Mouse (Mus musculus) activated CD4-positive, CD25-positive, alpha-beta regulatory T cell, adult 4 months (primary cell): ENCODE results near the gene Exoc4. TPM values are rescaled to one million over a fixed set of nuclear protein-coding genes. Genes with fewer than 3 reads are reported as not detected.

Source experiments
- ATAC-seq: one replicate; pipeline ENCODE4 v1.8.0; 2017
- polyA plus RNA-seq, 2 experiments: library from polyadenylated mRNA; unstranded; fragments of 100-300 nt; shearing (Covaris generic); gene quantifications; one replicate each; pipeline ENCODE4 v1.2.1; 2017

The Exoc4 gene
- polyA plus RNA-seq, 2 experiments from 2014 or later, result 48.1 to 58.9 TPM

DNA sequence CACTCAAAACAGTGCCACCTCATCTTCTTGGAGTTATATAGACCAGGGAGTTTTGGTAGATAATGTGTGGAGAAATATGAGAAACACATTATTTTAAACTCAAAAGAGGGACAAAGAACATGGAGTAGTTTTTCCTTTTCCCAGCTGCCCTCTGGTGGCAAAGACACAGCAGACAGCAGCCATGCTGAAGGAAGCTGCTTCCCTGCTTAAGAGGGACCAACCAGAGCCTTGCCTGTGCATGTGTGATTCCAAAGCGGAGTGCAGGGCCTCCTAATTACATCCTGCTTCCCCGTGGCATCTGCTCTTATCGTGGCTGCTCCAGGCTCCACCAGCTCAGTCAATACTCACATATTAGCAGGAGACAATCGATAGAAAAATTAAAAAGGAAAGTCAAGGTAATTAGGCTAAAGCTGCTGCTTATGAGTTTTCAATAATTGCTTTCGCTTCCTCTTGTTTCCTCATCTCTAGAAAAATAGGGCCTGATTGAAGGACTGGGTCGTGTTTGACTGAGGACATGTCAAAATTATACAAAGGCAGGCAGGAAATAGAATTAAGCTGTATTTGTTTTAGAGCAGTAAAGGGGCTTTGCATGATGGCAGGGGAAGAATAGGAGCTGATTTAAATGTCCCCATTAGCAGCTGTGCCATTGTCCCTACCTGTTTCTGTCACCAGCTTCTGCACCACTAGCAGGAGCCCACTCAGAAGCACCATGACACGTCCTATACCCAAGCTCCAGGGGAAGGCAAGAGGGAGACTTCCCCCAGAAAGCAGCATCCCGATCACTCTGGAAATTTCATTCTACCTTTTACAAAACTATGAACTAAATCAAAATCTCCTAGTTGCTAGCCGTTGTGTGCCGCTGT lies 433.1 kb downstream of the Exoc4 start:
- no peak for ATAC-seq

DNA sequence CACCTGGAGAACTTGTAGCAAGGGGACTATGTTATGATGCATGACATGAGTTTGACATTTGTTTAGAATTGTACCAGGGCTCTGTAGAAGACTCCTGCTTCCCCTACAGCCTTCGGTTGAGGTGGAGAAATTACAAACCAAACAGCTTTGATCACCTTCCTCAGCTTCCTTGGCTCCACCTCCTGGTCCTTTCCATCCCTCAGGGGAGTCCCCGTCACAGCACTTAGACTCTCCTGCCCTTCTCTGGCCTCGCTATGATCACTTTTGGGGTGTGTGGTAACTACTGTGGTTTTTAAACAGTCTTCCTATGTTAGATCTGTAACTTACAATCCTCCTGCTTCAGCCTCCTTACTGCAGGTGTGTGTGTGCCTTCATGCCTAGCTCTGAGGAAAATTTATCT lies 434.6 kb downstream of the Exoc4 start:
- peak; percentile 85 for ATAC-seq

DNA sequence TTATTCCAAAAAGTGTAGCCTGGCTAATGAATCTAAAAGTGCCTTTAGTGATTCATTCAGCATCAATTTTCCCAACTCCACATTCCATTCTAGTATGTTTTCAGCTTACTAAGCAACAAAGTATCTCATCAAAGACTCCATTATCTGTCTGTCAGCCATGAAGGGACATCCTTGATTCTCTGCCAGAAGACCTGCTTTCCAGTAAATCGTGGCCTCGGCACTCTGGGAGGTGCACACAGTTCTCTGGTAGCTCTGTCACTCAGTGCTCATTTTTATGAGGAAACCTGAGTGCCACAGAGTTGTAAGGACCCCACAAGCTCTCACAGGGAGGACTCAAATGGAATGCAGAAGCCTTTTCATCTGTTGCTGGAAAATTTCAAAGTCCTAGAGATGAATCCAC lies 436.4 kb downstream of the Exoc4 start:
- ATAC-seq, result no peak

DNA sequence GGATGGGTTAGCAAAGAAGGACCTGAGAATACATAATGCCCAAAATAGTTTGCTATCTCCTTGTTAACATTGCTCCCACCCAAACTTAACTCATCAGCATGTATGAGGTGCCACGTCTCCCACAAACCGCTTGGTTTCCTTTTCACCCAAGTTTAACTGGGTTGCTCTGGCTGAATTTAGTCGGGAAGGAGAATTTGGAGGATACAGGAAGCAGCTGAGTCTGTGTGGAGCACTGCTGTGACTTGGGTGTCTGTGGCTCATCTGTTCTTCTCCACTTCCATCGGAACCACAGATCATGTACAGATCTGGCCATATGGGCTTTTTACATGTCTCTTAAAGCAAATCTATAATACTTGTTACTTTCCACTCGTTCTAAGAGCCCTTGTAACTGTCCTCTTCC lies 441.7 kb downstream of the Exoc4 start:
- no peak for ATAC-seq

DNA sequence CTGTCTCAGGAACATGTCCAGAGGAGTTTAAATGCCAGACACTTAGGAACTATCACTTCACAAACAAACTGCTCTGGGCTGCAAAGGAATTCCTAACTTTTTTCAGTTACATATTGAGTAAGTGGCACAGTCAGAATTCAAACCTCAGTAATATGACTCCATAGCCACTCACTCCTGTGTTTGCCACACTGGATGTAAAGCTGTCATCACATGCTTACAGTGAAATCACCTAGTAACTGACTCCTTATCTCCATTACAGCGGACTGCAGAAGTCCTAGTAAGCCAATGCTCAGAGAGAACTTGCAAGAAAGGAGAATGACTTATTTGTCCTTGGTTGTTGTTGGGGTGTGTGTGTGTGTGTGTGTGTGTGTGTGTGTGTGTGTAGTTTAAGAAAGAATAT lies 448.1 kb downstream of the Exoc4 start:
- no peak for ATAC-seq

DNA sequence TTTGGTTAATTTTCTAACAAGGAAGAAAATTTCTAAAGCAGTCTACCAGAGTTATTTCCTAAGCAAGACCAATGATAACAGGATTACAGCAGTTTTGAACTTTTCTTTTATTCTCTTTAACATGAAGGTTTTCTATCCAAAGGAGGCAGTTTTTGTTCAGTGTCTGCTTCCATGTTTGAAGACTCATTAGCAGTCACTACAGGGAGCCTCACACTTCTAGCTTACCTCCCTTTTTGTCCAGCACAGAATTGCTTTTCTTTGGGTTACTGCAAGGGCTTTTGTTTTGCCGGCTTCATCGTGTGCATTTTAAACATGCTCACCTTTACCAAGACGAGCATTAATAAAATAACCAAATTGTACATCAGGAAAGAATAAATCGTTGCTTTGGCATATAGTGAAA lies 460.0 kb downstream of the Exoc4 start:
- no peak for ATAC-seq

DNA sequence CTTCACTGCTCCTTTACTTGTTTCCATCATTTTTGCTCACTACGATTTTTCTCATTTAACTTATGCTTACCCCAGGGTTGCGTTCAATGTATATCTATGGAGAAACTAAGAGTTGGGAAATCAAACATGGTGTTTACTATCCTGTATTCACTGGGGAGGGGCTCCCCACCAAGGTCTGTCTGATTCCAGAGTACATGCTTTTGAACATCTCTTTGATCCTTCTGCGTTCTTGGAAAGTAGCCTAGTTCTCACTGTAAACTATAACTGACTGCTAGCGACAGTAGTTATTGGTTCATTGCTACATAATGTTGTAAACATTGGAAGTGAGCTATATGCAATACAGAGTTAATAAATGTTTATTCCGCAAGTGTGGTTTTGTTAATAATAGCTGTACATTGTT lies 460.5 kb downstream of the Exoc4 start:
- ATAC-seq, result no peak

DNA sequence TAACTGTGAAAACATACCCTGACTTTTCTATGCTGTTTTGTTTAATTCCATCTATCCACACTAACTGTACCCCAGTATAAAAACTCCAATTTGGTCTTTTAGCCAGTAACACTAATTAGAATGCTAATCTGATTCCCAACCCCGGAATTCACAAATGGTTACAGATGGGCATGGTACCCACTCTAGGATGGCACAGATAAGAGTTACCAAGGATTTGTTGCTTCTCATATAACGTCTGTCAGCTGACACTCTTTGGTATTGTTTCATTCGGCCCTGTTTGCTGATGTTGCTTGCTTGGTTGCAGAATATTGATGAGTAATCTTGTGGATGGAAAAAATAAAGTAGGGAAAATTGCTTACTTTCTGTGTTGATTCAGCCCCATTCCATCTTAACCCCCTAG lies 462.9 kb downstream of the Exoc4 start:
- no peak for ATAC-seq

DNA sequence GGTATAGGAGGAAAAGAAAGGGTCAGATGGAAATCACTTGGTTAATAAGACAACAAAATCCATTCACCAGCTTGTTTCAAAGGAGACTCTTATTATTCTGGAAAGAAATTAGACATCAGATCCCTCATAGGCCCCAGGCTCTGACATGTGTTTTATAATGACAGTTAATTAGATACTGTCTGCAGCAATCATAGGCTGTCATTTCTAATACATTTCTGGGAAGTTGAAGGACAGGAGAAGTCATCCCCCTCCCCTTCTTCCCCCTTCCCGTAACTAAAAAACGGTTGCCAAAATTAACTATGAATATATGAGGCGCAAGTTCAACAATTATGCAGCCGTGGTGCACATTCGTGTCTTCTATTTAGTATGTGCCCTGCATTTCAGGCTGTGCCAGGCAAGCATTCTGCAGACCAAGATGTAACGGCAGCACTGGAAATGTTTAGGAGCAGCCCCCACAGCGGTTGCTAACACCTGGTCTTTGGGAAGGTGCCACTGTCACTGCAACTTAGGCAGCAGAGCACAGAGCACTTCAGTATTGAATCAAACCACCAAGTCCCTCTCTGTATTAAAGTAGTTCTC lies 463.7 kb downstream of the Exoc4 start:
- no peak for ATAC-seq

DNA sequence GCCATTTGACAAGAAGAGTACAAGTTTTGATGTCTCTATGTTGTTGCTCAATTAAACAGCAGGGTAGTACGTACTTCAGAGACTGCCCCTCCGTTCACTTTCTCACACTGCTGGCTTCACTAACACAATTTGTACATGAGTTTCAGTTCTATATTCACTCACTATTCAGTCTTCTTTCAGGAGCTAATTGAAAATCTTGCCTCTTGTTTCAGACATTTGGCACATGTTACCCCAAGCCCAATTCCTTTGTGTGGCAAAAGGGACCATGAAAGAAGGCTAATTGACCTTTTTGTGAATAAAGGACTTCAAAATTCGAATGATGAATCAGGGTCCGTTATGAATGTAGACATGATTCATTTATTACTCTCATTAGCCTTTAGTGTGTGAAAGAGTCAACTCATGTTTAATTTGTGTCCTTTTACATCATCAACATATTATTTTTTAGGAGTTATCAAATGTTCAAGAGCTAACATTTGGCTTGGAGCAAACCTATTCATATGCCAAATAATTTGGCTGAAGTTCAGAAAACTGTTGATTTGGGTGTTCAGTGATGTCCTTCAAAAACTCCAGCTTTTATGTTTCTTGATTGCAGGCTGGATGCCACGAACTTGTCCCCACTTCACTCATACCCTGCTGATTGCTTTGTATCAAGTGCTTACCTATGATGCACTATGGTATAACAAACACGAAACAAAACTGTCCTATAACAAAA lies 467.5 kb downstream of the Exoc4 start:
- no peak for ATAC-seq

DNA sequence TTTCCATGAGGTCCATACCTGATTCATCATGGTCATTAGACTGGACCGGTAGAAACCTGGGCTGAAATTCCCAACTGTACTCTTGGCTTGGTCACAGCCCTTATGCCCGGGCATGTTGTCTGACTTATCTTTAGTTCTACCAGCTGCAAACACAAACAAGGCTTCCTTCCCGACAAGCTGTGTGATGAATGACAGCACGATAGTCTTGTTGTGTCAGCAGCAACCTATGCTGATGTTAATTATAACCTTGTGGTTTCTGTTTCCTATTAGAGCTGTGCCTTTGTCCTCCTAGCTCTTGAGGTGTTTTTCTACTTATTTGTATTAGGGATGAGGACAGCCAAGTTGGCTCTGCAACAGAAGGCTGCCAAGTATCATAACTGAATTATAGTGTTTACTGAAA lies 472.3 kb downstream of the Exoc4 start:
- no peak for ATAC-seq

DNA sequence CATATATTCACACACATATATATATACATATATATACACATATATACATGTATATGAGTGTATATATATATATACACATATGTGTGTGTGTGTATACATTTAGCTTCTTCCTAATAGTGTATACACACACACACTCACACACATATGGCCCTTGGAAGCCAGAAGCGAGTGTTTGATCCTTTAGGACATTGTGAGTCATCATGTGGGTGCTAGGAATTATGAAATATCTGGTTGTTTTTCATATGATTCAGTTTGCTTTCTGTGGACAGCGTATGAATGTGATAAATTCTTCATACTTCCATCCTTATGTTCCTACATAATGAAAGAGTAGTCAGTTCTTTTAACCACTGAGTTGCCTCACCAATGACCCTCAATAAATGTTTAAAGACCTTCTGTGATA lies 473.9 kb downstream of the Exoc4 start:
- ATAC-seq, result no peak

DNA sequence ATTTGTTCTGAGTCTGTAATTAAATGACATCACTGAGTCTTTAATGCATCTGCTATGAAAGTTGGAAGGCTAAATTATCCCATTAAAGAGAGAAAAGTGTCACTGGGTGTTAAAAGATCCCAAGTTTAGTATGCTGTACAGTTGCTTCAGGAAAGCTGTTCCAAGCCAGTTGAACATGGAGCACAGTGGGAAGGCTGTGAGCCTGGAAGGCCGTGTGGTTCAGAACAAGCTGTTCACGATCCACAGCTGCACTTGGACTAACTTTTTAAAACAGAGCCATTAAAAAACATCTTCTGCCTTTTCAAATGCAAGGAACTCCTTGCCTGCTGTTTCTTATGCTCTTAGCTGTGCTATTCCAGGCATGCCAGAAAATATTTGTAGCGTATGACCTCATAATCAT lies 475.7 kb downstream of the Exoc4 start:
- no peak for ATAC-seq

DNA sequence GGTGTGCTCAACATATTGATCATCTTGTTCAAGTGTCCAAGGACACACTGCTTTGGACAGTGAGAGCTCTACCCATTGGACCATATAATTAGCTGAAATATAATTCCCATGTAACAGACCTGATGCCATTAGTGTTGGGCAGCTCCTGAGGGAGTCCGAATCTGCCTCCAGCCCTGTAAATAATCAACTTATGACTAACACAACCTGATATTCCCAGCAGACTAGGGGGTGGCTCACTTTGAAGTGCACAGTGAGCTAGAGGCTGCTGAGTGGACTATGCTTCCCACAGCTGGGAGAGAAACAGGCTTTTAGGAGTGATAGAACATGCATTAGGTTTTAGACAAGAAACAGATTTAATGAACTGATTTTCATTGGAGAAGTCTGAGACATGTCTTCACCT lies 478.4 kb downstream of the Exoc4 start:
- ATAC-seq, result no peak

DNA sequence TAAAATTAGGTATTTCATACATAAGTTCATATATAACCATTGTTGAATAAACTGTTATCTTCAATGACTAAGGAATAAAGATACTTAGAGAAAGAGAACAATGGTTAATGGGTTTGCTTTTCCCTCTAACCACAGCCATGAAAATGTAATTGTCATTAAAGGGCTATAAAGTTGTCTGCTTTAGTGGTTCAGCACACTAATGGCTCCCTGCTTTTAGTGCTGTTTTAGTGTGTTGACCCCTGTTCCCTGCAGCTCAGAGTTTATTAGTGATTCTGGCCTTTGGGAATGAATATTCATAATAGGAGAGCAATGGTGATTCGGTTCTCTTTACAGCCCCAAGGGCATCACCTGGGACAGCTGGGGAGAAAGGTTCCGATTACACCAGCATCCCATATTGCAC lies 483.3 kb downstream of the Exoc4 start:
- no peak for ATAC-seq

DNA sequence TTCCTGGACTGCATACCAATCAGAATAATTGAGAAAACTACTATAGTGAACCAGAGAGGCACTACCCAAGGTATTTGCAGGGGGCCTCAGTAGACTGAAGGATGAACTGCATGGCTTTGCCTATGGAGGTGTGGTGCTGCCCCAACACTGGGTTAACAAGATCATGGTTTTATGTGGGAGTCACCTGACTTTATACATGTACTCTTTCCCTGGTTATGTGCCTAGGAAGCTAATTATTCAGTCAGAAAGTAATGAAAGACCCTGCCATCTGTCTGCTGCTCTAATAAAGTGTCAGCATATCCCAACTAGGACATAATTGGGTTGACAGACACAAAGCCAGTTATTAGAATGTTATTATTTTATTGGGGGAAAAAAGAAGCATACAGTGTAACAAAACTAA lies 484.7 kb downstream of the Exoc4 start:
- no peak for ATAC-seq

DNA sequence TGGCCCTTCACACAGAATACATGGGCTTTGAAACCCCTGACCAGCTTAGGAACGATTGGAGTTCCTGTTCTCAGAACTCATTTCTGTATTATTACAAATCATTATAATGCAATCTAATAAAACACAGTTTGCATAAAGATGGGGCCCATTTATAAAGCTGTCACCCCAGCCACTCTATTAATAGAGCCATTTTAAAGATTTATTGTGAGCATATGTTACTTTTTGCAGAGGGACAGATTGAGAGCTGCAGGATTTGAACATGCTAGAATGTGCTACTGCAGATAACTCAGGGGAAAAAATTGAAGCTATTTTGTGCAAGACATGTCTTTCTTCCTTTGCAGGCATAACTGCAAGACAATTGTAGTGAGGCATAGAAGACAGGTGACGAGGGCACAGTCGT lies 485.1 kb downstream of the Exoc4 start:
- no peak for ATAC-seq

DNA sequence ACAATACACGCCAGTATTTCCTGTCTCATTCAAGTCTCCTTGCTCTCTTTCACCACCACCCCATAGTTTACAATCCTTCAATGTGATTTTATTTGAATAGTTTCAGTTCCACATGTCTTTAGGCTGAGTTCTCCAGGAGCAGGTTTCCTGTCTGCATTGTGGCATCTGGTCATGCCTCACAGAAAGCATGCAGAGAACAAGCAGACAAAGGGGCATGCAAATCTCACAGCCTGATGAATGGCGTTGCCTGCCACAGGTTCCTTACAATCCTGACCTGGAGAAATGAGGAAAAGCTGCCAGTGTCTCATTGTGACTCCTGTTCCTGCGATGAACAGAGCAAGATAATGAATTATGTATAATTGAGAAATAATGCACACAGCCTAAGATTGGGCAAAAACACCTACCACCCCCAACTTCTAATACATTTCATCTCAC lies 490.0 kb downstream of the Exoc4 start:
- ATAC-seq, result no peak

DNA sequence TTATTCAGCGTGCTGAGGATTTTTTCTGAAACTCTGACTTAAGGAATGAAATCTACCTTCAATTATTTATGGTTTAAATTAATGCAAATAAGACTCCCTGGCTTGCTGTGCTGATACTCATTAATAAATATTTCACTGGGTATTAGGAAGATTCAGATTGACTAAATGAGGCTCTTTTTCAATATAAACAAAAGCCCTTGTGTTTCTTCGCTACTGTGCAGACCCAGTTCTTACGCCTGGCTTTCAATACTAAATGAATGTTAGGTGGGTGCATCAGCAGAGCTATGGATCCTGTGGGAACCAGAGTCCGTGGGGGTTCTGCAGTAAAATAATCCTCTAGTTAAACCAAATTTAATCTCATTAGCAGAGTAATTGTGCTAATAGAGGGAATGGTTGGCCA lies 490.4 kb downstream of the Exoc4 start:
- no peak for ATAC-seq

DNA sequence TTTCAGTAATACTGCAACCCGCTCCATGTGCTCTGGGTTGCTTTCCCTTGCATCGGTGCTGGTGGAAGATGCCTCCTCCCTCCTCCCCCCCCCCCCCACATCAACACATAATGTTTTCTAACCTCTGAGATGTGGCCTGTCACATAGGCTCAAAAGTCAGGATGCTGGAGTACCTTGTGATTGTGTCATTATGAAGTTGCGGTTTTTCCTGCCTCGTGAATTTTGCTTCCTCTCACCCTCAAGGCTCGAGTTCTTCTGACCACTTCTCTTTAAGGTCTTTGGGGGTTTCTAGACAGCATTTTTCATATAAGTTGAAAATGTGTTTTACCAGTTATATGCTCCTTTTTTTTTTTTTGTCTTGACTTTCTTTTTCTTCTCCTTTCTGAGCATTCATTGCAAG lies 507.1 kb downstream of the Exoc4 start:
- no peak for ATAC-seq

DNA sequence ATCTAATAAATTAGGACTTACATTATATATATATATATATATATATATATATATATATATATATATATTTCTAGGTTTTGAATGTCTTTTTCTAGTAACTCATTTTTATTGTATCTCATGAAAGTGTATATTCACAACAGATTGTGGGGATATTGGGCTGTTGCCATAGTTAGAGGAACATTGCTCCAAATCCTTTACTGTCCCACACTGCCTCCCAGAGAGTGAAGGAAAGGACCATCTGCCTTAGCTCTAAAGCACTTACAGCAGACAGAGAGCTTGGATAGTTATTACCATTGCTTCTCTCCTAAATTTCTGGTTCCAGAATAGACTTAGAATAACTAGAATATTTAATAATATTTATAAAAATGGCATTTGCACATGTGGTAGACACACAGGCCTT lies 512.7 kb downstream of the Exoc4 start:
- no peak for ATAC-seq

DNA sequence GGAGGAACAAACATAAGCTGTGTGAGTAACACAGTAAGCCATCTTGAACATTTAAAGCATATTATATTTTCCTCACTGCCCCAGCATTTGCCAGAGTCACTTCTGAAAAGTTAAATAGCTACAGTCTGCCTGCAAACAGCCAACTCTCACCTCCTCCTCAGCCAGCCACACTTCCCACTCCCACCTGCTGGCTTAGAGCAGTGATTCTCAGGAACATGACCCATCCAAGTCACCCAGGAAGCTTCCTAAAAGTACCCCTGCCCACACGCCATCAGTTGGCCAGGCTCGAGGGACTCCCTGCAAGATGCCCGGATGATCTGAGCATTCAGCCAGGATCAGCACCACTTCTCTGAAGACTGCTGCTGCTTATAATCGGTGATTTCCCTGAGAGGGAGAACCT lies 514.4 kb downstream of the Exoc4 start:
- no peak for ATAC-seq

DNA sequence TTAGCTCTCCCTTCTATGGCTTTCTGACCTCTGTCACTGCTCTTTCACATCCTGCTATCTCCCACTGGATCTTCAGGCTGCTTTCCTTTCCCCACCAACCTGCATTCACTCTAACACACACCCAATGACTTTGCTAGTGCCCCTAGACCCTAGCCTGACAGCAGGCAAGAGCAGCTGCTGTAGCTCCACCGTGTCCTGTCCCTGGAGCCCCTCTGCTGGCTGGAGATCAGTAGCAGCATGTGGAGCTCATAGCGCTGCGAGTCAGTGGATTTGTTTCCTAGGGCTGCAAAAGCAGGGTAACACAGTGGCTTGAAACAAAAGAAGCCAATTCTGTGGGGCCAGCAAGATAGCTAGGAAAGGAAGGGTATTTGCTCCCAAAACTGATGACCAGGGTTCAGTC lies 515.1 kb downstream of the Exoc4 start:
- ATAC-seq, result no peak

DNA sequence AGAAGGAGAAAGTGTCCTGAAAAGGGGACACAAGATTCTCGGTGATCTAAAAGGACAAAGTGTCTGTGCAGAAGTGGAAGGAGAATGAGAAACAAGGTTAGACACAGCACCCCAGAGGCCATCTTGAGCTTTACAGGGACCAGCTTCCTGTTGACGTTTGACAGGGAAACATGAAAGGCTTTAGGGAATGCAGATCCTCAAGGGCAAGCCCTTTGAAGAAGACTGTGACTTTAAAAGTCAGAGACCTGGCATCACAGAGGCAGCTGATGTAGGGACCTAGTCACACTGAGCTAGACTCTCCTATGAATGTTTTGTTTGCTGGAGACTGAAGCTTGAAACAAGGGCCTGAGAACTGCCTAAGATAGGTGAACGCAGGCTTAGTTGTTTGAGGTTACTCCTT lies 520.4 kb downstream of the Exoc4 start:
- ATAC-seq, result no peak
